Mouse (Mus musculus): ENCODE measurements around the gene Pgam5. TPM values are rescaled to one million over a fixed set of nuclear protein-coding genes. Genes with fewer than 3 reads are reported as not detected.

Pgam5 gene
- 10 to 100 TPM; 63.9 to 71.6 TPM for total RNA-seq (2021)
- long read RNA-seq, experiment 1, transcript Pgam5-201 (6 exons, 2,044 nt), result major isoform, 77 of 154 reads
- long read RNA-seq, experiment 1, transcript Pgam5-202 (6 exons, 2,098 nt), result minor isoform, 61 of 154 reads
- long read RNA-seq, experiment 1, partial matches to known transcripts, result 4 of 154 reads
- long read RNA-seq, experiment 1, other reads (novel, unspliced or antisense), result 12 of 154 reads
- long read RNA-seq, experiment 2, transcript Pgam5-202 (6 exons, 2,098 nt), result minor isoform, 43 of 119 reads
- long read RNA-seq, experiment 2, transcript Pgam5-201 (6 exons, 2,044 nt), result major isoform, 64 of 119 reads
- long read RNA-seq, experiment 2, partial matches to known transcripts, result 3 of 119 reads
- long read RNA-seq, experiment 2, other reads (novel, unspliced or antisense), result 9 of 119 reads

GRCm38 (mm10) chr5:110269141-110270101 lies at the start of gene Pgam5:
Gene Pgam5 (minus strand): TSS chr5:110269913.
- intact Hi-C loops (cut with DNase I), result no loop called here
- peak; percentile 92 to 94 for DNase-seq (ENCODE audit: low spot score in 2 of 2)

- DNase-seq (ENCODE audit: low spot score in 2 of 2), result no peak
- intact Hi-C loops (cut with DNase I), result no loop called here
Measured at GRCm38 (mm10) chr5:110313127-110313526, 43.4 kb upstream of the Pgam5 start.

GRCm38 (mm10) chr5:110308861-110309260 lies 39.1 kb upstream of the Pgam5 start:
- intact Hi-C loops (cut with DNase I), result no loop called here
- DNase-seq (ENCODE audit: low spot score in 2 of 2), result no peak

- DNase-seq (ENCODE audit: low spot score in 2 of 2), result no peak
- intact Hi-C loops (cut with DNase I), result no loop called here
Measured at GRCm38 (mm10) chr5:110300591-110300990, 30.9 kb upstream of the Pgam5 start.

GRCm38 (mm10) chr5:110296637-110297036 lies 26.9 kb upstream of the Pgam5 start:
- intact Hi-C loops (cut with DNase I), result no loop called here
- no peak for DNase-seq (ENCODE audit: low spot score in 2 of 2)

- DNase-seq (ENCODE audit: low spot score in 2 of 2), result no peak
- intact Hi-C loops (cut with DNase I), result no loop called here
Measured at GRCm38 (mm10) chr5:110291649-110292048, 21.9 kb upstream of the Pgam5 start.

GRCm38 (mm10) chr5:110287084-110287475 lies 17.4 kb upstream of the Pgam5 start:
- no peak for DNase-seq (ENCODE audit: low spot score in 2 of 2)
- intact Hi-C loops (cut with DNase I), result no loop called here

- no peak for DNase-seq (ENCODE audit: low spot score in 2 of 2)
- intact Hi-C loops (cut with DNase I), result no loop called here
Measured at GRCm38 (mm10) chr5:110286446-110287083, 16.9 kb upstream of the Pgam5 start.

GRCm38 (mm10) chr5:110285770-110286445 lies 16.2 kb upstream of the Pgam5 start, which contains the start of the genes Pxmp2 and Pole:
Gene Pxmp2 (minus strand): TSS chr5:110286186.
Gene Pole (plus strand): TSS chr5:110286306.
- intact Hi-C loops (cut with DNase I), result no loop called here
- peak; percentile 84 to 87 for DNase-seq (ENCODE audit: low spot score in 2 of 2)

- no peak for DNase-seq (ENCODE audit: low spot score in 2 of 2)
- intact Hi-C loops (cut with DNase I), result no loop called here
Measured at GRCm38 (mm10) chr5:110285156-110285555, 15.4 kb upstream of the Pgam5 start.

GRCm38 (mm10) chr5:110284536-110284935 lies 14.8 kb upstream of the Pgam5 start:
- peak; percentile 44 for DNase-seq (ENCODE audit: low spot score in 2 of 2)
- intact Hi-C loops (cut with DNase I), result no loop called here

- intact Hi-C loops (cut with DNase I), result no loop called here
- DNase-seq (ENCODE audit: low spot score in 2 of 2), result no peak
Measured at GRCm38 (mm10) chr5:110281984-110282383, 12.3 kb upstream of the Pgam5 start.

GRCm38 (mm10) chr5:110276910-110277309 lies 7.2 kb upstream of the Pgam5 start:
- no peak for DNase-seq (ENCODE audit: low spot score in 2 of 2)
- intact Hi-C loops (cut with DNase I), result no loop called here

- no peak for DNase-seq (ENCODE audit: low spot score in 2 of 2)
- intact Hi-C loops (cut with DNase I), result no loop called here
Measured at GRCm38 (mm10) chr5:110276391-110276790, 6.7 kb upstream of the Pgam5 start.

GRCm38 (mm10) chr5:110274846-110275245 lies 5.1 kb upstream of the Pgam5 start:
- intact Hi-C loops (cut with DNase I), result no loop called here
- DNase-seq (ENCODE audit: low spot score in 2 of 2), result no peak

GRCm38 (mm10) chr5:110274147-110274546 lies 4.4 kb upstream of the Pgam5 start:
- DNase-seq (ENCODE audit: low spot score in 2 of 2), result no peak
- intact Hi-C loops (cut with DNase I), result no loop called here

- intact Hi-C loops (cut with DNase I), result no loop called here
- no peak for DNase-seq (ENCODE audit: low spot score in 2 of 2)
Measured at GRCm38 (mm10) chr5:110270242-110270641, 529 bp upstream of the Pgam5 start.

- intact Hi-C loops (cut with DNase I), result no loop called here
- DNase-seq (ENCODE audit: low spot score in 2 of 2), result no peak
Measured at GRCm38 (mm10) chr5:110266941-110267340, 2.8 kb downstream of the Pgam5 start.

- intact Hi-C loops (cut with DNase I), result no loop called here
- DNase-seq (ENCODE audit: low spot score in 2 of 2), result no peak
Measured at GRCm38 (mm10) chr5:110244091-110244490, 25.6 kb downstream of the Pgam5 start.

Measured in left cerebral cortex, postnatal 14 days (tissue).